Mouse (Mus musculus) CH12.LX (cell line): ENCODE measurements around the gene Apobec3.

Experiments
- ETS1 ChIP-seq: conservative IDR thresholded peaks from 2 replicates; pipeline ENCODE4 v1.6.1; 2012; ENCODE audit warnings: low read depth, mild to moderate bottlenecking, inconsistent platforms, low read length, improper control_type of control experiment, moderate library complexity
- JUN ChIP-seq: IDR thresholded peaks from 2 replicates; pipeline ENCODE4 v1.6.1; 2011; ENCODE audit warnings: low read depth, mild to moderate bottlenecking, low read length, improper control_type of control experiment, moderate library complexity; ENCODE audit not compliant: insufficient read depth
- MAFK ChIP-seq: IDR thresholded peaks from 2 replicates; pipeline ENCODE4 v1.6.1; 2011; ENCODE audit warnings: low read length, improper control_type of control experiment; ENCODE audit not compliant: insufficient replicate concordance
- POLR2A ChIP-seq: IDR thresholded peaks from 2 replicates; pipeline ENCODE4 v1.6.1; 2011; ENCODE audit warnings: low read depth, mild to moderate bottlenecking, improper control_type of control experiment, low read length
- USF2 ChIP-seq: conservative IDR thresholded peaks from 2 replicates; pipeline ENCODE4 v1.6.1; 2011; ENCODE audit warnings: low read depth, low read length, improper control_type of control experiment

DNA sequence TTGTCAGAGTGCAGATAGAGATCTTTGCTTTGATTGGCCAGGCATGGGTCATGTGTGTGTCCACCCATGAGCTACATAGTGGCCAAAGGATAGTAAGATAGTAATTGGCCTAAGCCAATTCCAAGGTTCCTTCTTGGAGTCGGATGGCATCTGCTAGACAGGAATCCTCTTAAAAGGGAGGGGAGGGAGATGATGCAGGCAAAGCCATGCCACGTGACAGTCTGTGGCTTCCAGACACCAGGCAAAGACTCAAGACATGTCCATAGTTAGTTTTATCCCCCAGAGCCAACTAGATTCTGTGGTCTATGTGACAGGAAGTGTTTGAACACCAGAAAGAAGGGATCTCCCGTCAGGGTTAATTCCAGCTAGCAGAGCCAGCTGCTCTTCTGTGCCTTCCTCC lies 67.0 kb downstream of the Apobec3 start:
- no peak for TF ChIP-seq MAFK
- no peak for TF ChIP-seq USF2
- no peak for TF ChIP-seq ETS1
- TF ChIP-seq POLR2A, result no peak
- no peak for TF ChIP-seq JUN
